Mouse (Mus musculus) midbrain, embryonic 10.5 days (tissue): ENCODE data around the gene Adgrf1. TPM values are rescaled to one million over a fixed set of nuclear protein-coding genes. Genes with fewer than 3 reads are reported as not detected.
A peak's percentile ranks its signal among the peaks of the same experiment; 100 is the strongest.

Experiments
- DNase-seq: peaks from one replicate; pipeline ENCODE4 v3.0.0-alpha.2; 2017; ENCODE audit warnings: low spot score
- H3K27ac ChIP-seq: fragments of 300-500 bp; sonication (generic); replicated peaks from 2 replicates; pipeline ENCODE4 v1.5.1; 2016; ENCODE audit warnings: mild to moderate bottlenecking
- H3K27me3 ChIP-seq: fragments of 300-500 bp; sonication (generic); 2 replicates; pipeline ENCODE4 v1.6.1; 2016; ENCODE audit warnings: low read depth, mild to moderate bottlenecking; ENCODE audit not compliant: poor library complexity, severe bottlenecking
- H3K36me3 ChIP-seq: fragments of 300-500 bp; sonication (generic); 2 replicates; pipeline ENCODE4 v1.6.1; 2016; ENCODE audit warnings: mild to moderate bottlenecking, moderate library complexity
- H3K4me1 ChIP-seq: fragments of 300-500 bp; sonication (generic); 2 replicates; pipeline ENCODE4 v1.6.1; 2016
- H3K4me3 ChIP-seq: fragments of 300-500 bp; sonication (generic); 2 replicates; pipeline ENCODE4 v1.5.1; 2016; ENCODE audit warnings: mild to moderate bottlenecking, moderate library complexity
- H3K9me3 ChIP-seq: fragments of 300-500 bp; sonication (generic); replicated peaks from 2 replicates; pipeline ENCODE4 v1.6.1; 2016; ENCODE audit warnings: mild to moderate bottlenecking
- WGBS: fragments of 180-500 bp; shearing (Covaris S2); methylation state at CpG from one replicate; pipeline ENCODE4 v1.1.7; 2016; 5-methylcytosine and 5-hydroxymethylcytosine counted together
- polyA plus RNA-seq: library from polyadenylated mRNA; unstranded; fragments of >200 nt; fragmentation: Nextera tagmentation; extraction: Ambion mirVana; gene quantifications from 2 replicates; pipeline ENCODE4 v1.2.1, GENCODE M21; 2016

Gene Adgrf1
- polyA plus RNA-seq: not detected in 2 replicates

DNA sequence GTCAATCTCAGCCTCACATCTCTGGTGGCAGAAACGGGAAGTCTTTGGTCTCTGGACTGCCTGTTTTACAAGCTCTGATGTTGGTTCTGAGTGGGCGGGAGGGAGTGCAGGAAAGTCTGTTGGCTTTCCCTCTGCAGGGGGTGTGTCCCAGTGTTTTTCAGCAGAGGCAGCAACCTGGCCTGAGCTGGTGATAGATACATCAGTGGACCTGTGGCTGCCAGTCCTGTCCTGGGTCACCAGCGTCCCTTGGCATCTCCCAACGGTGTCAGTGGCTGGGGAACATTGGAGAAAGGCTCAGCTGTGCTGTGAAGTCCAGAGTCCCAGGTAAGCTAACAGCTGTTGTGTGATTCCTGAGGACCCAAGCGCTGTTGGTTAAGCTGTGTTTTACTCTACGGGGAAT, at the start of gene Adgrf1:
Adgrf1 (plus strand) TSS at position 169 of the 400 bp plus-strand sequence.
- Histone ChIP-seq H3K27ac (no peak within 1 kb of the TSS), H3K27me3 (no peaks in the 10 kb centered on the region)

DNA sequence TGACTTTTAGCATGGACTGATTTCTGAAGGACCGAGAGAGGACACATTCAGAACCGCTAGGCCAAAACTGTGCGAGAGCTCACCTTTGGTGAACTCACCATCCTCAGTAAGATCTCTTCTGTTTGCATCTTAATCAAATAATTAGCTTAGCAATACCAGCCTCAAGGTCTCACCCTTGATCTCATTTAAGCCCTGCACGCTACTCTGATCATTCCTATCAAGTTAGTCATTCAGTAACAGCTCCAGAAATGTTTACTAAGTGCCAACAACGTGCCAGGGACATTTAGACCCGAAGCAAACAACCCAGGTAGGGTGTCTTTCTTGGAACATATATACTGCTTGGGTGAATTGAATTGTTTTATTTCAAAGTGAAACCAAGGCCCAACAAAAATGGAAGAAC, 44.0 kb upstream of the Adgrf1 start:
- H3K4me1 ChIP-seq: peaks cover 3% of the 10 kb centered on the region; the same call in 1 of the 2 replicates
- no peaks in the 10 kb centered on the region for H3K27me3 ChIP-seq
- WGBS: 90% methylated on average over 6 of the region's 6 CpGs
- H3K4me3 ChIP-seq: no peak overlapping the region
- no peaks in the 10 kb centered on the region for H3K36me3 ChIP-seq
- no peak for DNase-seq
- H3K9me3 ChIP-seq: no peaks in the 10 kb centered on the region
- no peak overlapping the region for H3K27ac ChIP-seq

More for the DNA sequence above, at the start of gene Adgrf1:
- DNase-seq: no peak
- no peaks in the 10 kb centered on the region for H3K9me3 ChIP-seq
- H3K4me1 ChIP-seq: no peaks in the 10 kb centered on the region
- no peaks in the 10 kb centered on the region for H3K36me3 ChIP-seq
- no peak within 1 kb of the TSS for H3K4me3 ChIP-seq
- WGBS: 82% methylated on average over 6 of the region's 6 CpGs

DNA sequence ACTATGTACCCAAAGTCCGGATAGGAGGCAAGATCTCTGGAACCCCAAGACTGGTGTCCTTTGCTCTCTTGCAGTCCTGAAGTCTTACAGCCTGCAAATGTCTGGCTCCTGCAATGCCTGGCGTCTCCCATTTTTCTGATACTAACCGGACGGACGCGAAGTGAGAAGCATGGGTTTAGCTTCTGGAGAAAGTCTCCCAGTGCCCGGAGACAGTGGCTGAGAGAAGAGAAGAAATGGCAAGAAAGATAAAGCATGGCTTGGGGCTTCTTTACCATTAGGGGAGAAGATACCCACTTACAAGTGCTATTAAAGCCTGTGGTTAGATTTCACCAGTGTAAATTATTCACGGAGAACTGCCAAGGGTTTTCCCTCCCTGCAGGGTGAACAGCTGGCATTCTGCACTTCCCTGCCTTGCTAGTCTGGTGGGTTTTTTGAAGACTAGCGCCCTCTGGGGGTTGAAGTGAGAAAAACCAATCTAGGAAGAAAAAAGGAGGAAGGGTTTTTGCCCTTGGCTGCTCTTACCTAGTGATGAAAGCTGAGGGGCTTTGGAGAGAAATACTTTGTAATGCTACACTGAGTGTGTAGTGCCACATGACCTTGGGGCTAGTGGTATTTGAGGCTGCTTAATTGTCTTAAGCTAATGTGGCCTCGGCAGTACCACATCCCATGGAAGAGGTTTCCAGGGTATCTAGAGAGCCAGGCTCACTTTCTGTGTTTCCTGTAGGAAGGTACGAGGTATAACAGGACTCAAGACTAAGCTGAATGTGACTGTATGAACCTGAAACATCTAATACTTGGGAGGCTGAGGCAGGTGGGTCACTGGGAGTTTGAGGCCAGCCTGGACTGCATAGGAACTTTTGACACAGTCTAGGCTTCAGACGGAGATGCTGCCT, 40.3 kb upstream of the Adgrf1 start:
- Histone ChIP-seq H3K27me3 (no peaks in the 10 kb centered on the region), H3K4me3 (peak overlapping the region; percentile 18; the same call in 1 of the 2 replicates), H3K27ac (no peak overlapping the region), H3K4me1 (peaks cover 3% of the 10 kb centered on the region; the same call in 1 of the 2 replicates), H3K9me3 (no peaks in the 10 kb centered on the region), H3K36me3 (no peaks in the 10 kb centered on the region)
- 51% methylated on average over 12 of the region's 12 CpGs for WGBS
- peak; percentile 58 for DNase-seq

DNA sequence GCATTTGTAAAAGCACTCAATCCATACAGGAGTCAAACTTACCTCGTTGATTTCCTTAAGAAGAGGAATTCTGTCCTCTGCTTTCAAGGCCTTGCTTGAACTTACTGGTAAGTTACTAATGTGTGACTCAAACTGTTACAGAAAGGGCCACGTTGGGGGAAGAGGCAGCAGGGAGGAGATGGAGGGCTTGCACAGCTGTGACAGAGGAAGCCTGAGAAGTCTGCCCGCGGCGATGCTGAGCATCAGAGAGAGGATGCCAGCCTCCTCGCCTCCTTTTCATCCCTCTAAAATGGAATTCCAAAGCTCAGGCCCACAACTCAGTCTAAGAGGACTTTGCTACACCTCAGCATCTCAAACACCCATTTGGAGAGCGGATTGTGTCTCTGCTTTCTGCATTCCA, 39.3 kb upstream of the Adgrf1 start:
- no peak overlapping the region for H3K27ac ChIP-seq
- H3K27me3 ChIP-seq: no peaks in the 10 kb centered on the region
- WGBS: 82% methylated on average over 7 of the region's 7 CpGs
- H3K4me1 ChIP-seq: peaks cover 3% of the 10 kb centered on the region; the same call in 1 of the 2 replicates
- H3K9me3 ChIP-seq: no peaks in the 10 kb centered on the region
- H3K4me3 ChIP-seq: no peak overlapping the region
- H3K36me3 ChIP-seq: no peaks in the 10 kb centered on the region
- no peak for DNase-seq

DNA sequence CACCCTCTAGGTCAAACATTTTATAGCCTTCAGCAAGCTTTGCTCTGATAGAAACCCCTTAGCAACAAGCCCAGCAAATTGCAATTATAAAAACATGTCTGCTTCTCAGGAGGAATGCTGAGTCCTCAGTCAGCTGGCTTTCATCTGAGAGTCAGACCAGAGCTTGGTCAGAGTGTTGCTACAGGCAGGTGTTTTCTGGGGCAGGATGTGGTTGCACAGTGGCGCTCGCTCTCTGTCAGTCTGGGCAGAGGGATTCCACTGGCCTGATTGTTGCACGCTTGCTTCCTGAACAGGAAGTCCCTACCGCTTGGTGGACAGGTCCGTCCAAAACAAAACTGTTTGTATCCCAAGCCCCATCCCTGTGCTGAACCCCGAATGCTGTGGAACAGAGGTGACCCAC, 37.4 kb upstream of the Adgrf1 start:
- Histone ChIP-seq H3K9me3 (no peaks in the 10 kb centered on the region), H3K27me3 (no peaks in the 10 kb centered on the region), H3K36me3 (no peaks in the 10 kb centered on the region), H3K27ac (no peak overlapping the region), H3K4me1 (peaks cover 3% of the 10 kb centered on the region; the same call in 1 of the 2 replicates), H3K4me3 (no peak overlapping the region)
- peak; percentile 15 for DNase-seq
- 71% methylated on average over 6 of the region's 6 CpGs for WGBS

DNA sequence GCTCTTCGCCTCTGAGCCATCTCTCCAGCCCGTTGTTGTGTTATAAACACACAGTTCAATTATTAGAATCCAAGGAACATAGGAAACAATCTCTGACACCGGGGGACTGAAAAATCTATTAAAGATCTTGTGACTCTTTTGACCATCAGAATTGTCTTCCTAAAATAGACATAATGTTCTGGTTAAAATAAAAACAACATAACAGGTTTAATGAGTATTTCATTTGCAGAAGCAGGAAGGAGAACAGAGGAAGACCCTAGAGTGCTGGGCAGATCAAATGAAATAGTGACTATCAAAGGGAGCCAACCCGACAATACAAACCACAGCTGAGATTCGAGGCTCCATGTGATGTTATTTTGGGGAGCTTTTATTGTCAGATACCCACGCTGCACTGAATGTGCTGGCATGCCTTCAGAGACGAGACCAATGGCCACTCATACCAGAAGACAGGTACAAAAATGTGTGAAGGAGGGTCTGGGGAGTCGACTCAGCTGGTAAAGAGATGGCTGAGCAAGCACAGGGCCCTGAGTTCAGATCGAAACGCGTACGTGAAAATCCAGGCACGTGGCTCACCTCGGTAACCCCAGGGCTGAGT, 33.4 kb upstream of the Adgrf1 start:
- no peak for DNase-seq
- WGBS: 87% methylated on average over 14 of the region's 14 CpGs
- H3K36me3 ChIP-seq: no peaks in the 10 kb centered on the region

DNA sequence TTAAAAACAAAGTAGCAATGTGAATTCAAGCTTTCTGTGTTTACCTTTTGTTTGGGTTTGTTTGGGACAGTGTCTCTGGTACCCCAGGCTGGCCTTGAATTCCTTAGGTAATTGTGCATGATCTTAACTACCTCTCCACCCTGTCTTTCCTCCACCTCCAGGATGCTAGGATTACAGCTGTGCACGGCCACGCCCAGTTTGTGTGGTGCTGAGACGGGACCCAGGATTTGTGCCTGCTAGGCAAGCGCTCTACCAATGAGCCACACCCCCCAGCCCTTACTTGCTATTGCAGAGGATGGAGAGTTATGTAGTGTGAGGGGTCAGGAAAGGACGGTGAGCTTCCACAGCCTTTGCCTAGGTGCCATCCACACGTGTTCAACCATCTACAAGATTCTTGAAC, 31.1 kb upstream of the Adgrf1 start:
- no peak for DNase-seq
- 83% methylated on average over 6 of the region's 6 CpGs for WGBS
- Histone ChIP-seq H3K4me1 (no peaks in the 10 kb centered on the region), H3K27me3 (no peaks in the 10 kb centered on the region), H3K27ac (no peak overlapping the region), H3K4me3 (no peak overlapping the region), H3K9me3 (no peaks in the 10 kb centered on the region), H3K36me3 (no peaks in the 10 kb centered on the region)

More for the DNA sequence above, 33.4 kb upstream of the Adgrf1 start:
- no peak overlapping the region for H3K27ac ChIP-seq
- H3K9me3 ChIP-seq: no peaks in the 10 kb centered on the region
- no peak overlapping the region for H3K4me3 ChIP-seq
- H3K27me3 ChIP-seq: no peaks in the 10 kb centered on the region
- H3K4me1 ChIP-seq: no peaks in the 10 kb centered on the region

DNA sequence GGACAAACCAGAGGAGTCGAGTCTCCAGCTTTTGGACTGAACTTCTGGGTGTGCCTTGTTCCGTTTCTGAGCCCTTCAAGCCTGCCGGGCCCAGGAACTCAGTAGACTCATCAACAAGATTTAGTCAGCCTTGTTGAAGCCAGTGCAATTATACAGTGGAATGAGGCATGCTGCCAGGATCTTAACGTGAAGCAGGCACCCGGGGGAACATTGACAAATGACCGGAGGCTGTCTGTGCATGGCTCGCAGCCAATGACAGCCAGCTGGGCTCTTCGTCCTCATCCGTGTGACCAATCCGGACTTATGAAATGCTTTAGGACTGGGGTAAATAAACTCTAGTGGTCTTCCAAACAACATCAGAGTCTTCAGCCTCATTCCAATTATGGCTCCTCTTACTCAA, 29.0 kb upstream of the Adgrf1 start:
- Histone ChIP-seq H3K9me3 (no peaks in the 10 kb centered on the region), H3K27ac (no peak overlapping the region), H3K27me3 (no peaks in the 10 kb centered on the region), H3K36me3 (no peaks in the 10 kb centered on the region), H3K4me1 (no peaks in the 10 kb centered on the region), H3K4me3 (no peak overlapping the region)
- WGBS: 84% methylated on average over 10 of the region's 10 CpGs
- no peak for DNase-seq

DNA sequence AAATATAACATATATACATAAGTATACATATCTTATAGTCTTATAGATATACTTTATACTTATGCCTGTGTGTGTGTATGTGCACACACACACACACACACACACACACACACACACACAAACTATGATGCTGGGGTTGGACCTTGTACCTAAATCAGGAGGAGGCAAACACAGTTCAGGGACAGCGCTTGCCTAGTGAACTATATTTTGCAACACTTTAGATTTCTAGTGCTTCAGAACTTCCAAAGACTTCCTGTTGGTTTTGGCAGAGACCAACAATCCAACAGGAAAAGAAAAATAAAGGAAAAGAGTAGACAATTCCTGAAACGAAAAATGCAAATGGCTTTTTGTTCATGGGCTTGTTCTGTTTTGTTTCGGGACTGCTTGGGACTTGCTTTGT, 27.5 kb upstream of the Adgrf1 start:
- H3K4me1 ChIP-seq: no peaks in the 10 kb centered on the region
- DNase-seq: no peak
- no peak overlapping the region for H3K4me3 ChIP-seq
- no peaks in the 10 kb centered on the region for H3K36me3 ChIP-seq
- 87% methylated on average over 3 of the region's 3 CpGs for WGBS
- H3K27ac ChIP-seq: no peak overlapping the region
- H3K27me3 ChIP-seq: no peaks in the 10 kb centered on the region
- no peaks in the 10 kb centered on the region for H3K9me3 ChIP-seq

DNA sequence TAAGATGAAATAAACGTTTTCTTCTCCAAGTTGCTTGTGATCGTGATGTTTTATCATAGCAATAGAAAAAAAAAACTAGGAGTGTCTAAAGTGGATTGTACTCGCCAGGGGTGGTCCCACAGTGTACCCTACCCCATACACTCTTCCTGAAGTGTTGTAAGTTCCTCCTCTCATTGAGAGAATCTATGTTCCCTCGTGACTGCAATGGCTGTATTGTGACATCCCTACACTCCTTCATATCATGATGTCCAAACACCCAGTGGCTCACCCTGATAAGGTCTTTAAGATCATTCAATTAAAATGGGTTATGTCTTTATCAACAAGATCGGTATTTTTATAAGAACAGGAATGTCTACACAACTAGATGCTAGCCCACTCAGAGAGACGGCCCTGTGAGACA, 24.8 kb upstream of the Adgrf1 start:
- no peaks in the 10 kb centered on the region for H3K4me1 ChIP-seq
- H3K27ac ChIP-seq: no peak overlapping the region
- no peaks in the 10 kb centered on the region for H3K27me3 ChIP-seq
- no peaks in the 10 kb centered on the region for H3K9me3 ChIP-seq
- DNase-seq: no peak
- no peak overlapping the region for H3K4me3 ChIP-seq
- no peaks in the 10 kb centered on the region for H3K36me3 ChIP-seq
- WGBS: 86% methylated on average over 6 of the region's 6 CpGs

DNA sequence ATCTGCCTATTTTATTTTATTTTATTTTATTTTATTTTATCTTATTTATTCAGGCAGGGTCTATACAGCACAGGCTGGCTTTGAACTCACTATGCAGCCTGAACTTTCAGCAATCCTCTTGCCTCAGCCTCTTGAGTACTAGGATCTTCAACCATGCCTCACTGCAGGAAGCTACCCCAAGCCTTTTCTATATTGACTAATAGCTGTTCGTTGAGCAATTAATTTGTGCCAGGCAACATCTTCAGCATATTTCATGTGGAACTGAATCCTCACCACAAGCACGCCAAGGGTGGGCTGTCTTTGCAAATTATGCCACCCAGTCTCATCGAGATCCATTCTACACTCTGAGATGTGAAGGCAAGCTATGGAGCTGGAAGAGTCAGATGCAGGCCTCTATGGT, 22.9 kb upstream of the Adgrf1 start:
- H3K9me3 ChIP-seq: no peaks in the 10 kb centered on the region
- H3K4me3 ChIP-seq: no peak overlapping the region
- 94% methylated on average over 3 of the region's 3 CpGs for WGBS
- H3K36me3 ChIP-seq: no peaks in the 10 kb centered on the region
- no peaks in the 10 kb centered on the region for H3K4me1 ChIP-seq
- no peak overlapping the region for H3K27ac ChIP-seq
- DNase-seq: no peak
- no peaks in the 10 kb centered on the region for H3K27me3 ChIP-seq

DNA sequence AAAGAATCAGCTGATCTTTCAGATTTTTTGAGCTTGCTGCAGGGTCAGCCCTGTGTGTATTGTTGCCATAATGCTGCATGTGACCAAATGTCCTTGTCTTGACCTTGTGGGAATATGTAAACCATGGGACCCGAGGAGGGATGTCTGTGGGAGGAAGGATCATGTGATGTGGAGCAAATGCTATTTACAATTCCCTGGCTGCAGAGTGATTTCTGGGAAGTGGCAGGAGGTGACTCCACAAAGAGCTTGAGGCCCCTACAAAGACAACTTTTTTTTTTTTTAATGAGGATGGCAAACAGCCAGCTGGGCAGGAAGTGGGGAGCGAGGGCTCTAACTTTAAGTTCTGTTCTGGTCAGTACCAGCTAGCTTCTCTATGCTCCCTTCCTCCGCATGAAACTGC, 20.5 kb upstream of the Adgrf1 start:
- H3K27me3 ChIP-seq: no peaks in the 10 kb centered on the region
- no peaks in the 10 kb centered on the region for H3K9me3 ChIP-seq
- 76% methylated on average over 3 of the region's 3 CpGs for whole genome bisulfite sequencing
- no peak for DNase-seq
- no peak overlapping the region for H3K4me3 ChIP-seq
- H3K36me3 ChIP-seq: no peaks in the 10 kb centered on the region
- no peaks in the 10 kb centered on the region for H3K4me1 ChIP-seq
- no peak overlapping the region for H3K27ac ChIP-seq
